Mouse (Mus musculus): ENCODE data around the gene Brdt. TPM values are rescaled to one million over a fixed set of nuclear protein-coding genes. Genes with fewer than 3 reads are reported as not detected.

Brdt gene
- polyA plus RNA-seq, 1 experiment from 2014 or later = 0.49 TPM

DNA sequence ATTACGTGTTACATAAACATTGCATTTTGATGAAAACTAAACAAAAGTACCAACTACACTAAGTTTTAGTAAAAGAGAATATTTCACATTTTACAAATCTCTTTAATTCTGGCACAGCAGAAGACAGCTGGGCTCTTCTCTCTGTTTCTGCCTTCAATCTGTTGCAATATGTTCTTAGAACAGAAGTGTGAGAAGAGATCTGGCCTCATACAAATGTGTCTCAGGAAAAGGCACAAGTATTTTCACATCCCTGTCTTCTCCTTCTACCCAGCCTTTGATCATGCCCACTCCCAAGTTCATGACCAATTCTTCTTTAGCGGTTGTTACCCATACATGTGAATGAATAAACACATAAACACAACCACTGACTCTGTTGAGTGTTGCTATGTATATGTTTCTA is 84.1 kb downstream of the Brdt start:
- WGBS (ENCODE audit: missing documents) = 100% methylated on average over 2 of the region's 2 CpGs
- no peaks in the 10 kb centered on the region for H3K36me3 ChIP-seq (ENCODE audit: inconsistent target)

DNA sequence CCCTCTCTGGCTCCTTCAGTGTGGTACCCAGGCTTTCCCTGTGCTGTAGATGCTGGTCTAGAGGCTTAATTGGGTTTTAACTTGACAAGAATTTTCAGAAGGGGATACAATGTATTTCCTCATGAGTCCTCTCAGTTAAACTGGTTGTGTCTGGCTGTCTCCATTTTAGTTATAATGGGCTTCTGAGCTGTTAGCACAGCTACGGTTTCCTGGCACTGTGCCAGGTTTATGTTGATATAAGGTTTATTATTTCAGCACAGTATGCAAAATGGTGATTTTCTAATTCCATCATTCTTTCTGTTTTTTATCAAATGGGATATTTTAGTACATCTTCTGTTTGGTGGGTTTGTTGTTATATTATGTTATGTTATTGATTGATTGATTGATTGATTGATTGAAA is 90.7 kb downstream of the Brdt start:
- H3K27ac ChIP-seq = no peak overlapping the region
- H3K4me3 ChIP-seq (ENCODE audit: inconsistent target) = no peak overlapping the region
- H3K36me3 ChIP-seq (ENCODE audit: inconsistent target) = no peaks in the 10 kb centered on the region
- WGBS (ENCODE audit: missing documents) = 5% methylated on average over 1 of the region's 1 CpGs
- H3K79me2 ChIP-seq (ENCODE audit: inconsistent target) = no peaks in the 10 kb centered on the region

More for the DNA sequence above, 84.1 kb downstream of the Brdt start:
- no peaks in the 10 kb centered on the region for H3K79me2 ChIP-seq (ENCODE audit: inconsistent target)
- no peak overlapping the region for H3K27ac ChIP-seq
- no peak overlapping the region for H3K4me3 ChIP-seq (ENCODE audit: inconsistent target)

DNA sequence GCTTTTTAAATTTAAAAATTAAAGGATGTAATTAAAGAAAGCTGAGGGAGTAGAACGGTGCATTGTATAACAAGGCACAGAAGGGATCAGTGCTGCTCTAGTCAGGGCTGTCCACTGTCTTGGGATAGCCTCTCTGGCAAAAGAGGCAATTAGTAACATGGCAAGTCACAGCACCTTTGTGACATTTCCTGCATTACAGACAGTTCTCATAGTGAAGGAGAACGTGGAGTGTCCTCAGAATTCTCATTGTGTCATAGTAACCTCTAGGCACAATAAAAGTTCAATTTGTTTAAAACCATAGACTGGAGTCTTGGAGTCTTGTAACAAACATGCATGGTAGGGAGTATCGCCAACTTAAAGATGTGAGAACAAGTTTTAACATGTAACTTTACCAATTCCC is 100.3 kb downstream of the Brdt start, which contains the start of gene Lpcat2b:
Gene Lpcat2b, plus strand, starts transcription at position 301 of the 400 bp plus-strand sequence.
- no peaks in the 10 kb centered on the region for H3K36me3 ChIP-seq (ENCODE audit: inconsistent target)
- H3K79me2 ChIP-seq (ENCODE audit: inconsistent target) = no peaks in the 10 kb centered on the region
- 86% methylated on average over 3 of the region's 3 CpGs for WGBS (ENCODE audit: missing documents)
- no peak within 1 kb of the TSS for H3K27ac ChIP-seq
- H3K4me3 ChIP-seq (ENCODE audit: inconsistent target) = no peak within 1 kb of the TSS

DNA sequence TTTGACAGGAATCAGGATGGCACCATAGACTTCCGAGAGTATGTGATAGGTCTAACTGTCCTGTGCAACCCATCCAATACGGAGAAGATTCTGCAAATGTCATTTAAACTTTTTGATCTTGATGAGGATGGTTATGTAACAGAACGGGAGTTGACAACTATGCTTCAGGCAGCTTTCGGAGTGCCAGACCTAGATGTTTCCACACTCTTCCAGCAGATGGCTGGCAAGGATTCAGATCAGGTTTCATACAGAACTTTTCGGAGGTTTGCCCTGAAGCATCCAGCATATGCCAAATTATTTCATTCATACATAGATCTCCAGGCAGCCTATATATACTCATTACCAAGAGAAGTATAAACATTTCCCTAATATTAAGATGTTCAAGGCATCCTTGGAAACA is 103.0 kb downstream of the Brdt start:
- H3K79me2 ChIP-seq (ENCODE audit: inconsistent target) = no peaks in the 10 kb centered on the region
- no peaks in the 10 kb centered on the region for H3K36me3 ChIP-seq (ENCODE audit: inconsistent target)
- H3K4me3 ChIP-seq (ENCODE audit: inconsistent target) = no peak overlapping the region
- WGBS (ENCODE audit: missing documents) = 97% methylated on average over 5 of the region's 5 CpGs
- H3K27ac ChIP-seq = no peak overlapping the region

DNA sequence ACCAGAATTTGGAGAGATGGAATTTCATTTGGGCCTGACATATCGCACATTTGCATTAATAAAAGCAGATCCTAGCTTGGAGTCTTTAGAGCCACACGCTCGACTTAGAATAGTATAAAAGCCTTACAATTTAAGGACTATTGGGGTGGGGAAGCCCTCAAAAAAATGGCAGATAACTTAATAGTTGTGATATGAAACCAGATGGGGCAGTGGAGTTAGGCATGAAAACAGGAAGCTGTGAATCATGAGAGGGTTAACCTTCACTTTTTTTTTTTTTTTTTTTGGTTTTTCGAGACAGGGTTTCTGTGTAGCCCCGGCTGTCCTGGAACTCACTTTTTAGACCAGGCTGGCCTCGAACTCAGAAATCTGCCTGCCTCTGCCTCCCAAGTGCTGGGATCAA is 105.2 kb downstream of the Brdt start:
- Histone ChIP-seq H3K79me2 (ENCODE audit: inconsistent target) (no peaks in the 10 kb centered on the region), H3K36me3 (ENCODE audit: inconsistent target) (no peaks in the 10 kb centered on the region), H3K27ac (no peak overlapping the region), H3K4me3 (ENCODE audit: inconsistent target) (no peak overlapping the region)
- 62% methylated on average over 6 of the region's 6 CpGs for WGBS (ENCODE audit: missing documents)

Other genes starting within 250 kb of the Brdt start
- 0.35 to 0.73 TPM (median 0.54 TPM) in 3 replicates for gene Tgfbr3, start 41.5 kb upstream of the Brdt start, polyA plus RNA-seq (2018)
- not detected in 3 replicates for gene Ephx4, start 71.6 kb downstream of the Brdt start, polyA plus RNA-seq (2018)
- not detected in 3 replicates for gene Lpcat2b, start 100.4 kb downstream of the Brdt start, polyA plus RNA-seq (2018)
- gene Btbd8, start 106.8 kb downstream of the Brdt start, polyA plus RNA-seq (2018) = 1.3 to 2.9 TPM (median 2.7 TPM) in 3 replicates
- 0.06 TPM in 1 of 3 replicates, not detected in the others for gene Gm42669, start 176.5 kb downstream of the Brdt start, polyA plus RNA-seq (2018)
- not detected in 3 replicates for gene 1700028K03Rik, start 203.6 kb downstream of the Brdt start, polyA plus RNA-seq (2018)

Data from macrophage (primary cell).